Comparison of ENCODE assay signal across 11 mouse cellular contexts in the genomic region with DNA sequence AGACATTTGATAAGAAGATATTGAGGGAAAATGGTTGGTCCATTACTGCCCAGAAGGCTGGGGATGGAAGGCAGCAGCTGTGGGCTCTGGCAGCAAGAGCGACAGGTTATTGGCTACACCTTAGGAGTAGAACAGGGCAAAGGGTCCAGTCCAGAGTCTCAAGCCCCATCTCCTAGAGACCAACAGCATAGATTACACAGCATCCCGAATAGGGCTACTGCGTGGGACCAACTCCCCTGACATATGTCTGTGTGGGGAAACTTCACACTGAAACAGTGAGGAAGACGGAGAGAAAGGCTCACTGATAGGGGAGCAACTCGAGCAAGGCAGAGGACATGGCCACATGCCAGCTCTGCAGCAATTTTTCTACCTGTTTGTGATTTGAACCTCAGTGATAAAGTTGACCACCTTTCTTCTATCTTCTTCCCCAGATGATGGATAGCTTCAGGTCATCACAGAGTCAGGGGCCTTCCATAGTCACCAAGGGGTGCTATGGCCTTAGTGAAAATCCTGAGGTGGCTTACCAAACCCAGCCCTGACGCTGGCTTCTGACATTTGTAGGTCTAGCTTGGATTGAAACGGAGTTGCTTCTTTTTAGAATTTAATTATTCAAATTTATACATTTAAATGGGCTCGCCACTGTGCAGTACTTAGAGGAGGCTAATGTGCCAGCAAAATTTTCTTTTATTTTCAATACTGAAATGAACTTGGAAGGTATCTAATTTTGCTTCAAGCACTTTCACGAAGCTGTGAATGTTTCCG.
DNase-seq lines count a peak whose midpoint lies in the region; ATAC-seq and TF ChIP-seq lines count a peak whose summit lies in the region.
"Had no signal": no experiment of that assay in that cellular context is flagged by ENCODE, and none has a peak within 500 bp of the region (broad histone marks: within the 10 kb centered on the region; RNA-seq: fewer than 3 reads in every experiment).

No protein-coding gene starts in this region.

- no peak overlapping the region for H3K9ac ChIP-seq in forebrain, embryonic 13.5 days
- H3K9ac ChIP-seq in forebrain, embryonic 11.5 days (ENCODE audit: low read length): no peak overlapping the region
- H3K9ac ChIP-seq in limb, embryonic 14.5 days (ENCODE audit: low read depth, low read length, severe bottlenecking): no peak overlapping the region
- no peak overlapping the region for H3K9ac ChIP-seq in forebrain, postnatal 0 days
- H3K9ac ChIP-seq in neural tube, embryonic 15.5 days (replicated peaks): no peak overlapping the region
- no peak overlapping the region for H3K9ac ChIP-seq in intestine, embryonic 15.5 days
- H3K9ac ChIP-seq: limb, embryonic 13.5 days had no signal

- H3K27me3 ChIP-seq in forebrain, embryonic 13.5 days: no peaks in the 10 kb centered on the region
- H3K27me3 ChIP-seq in forebrain, embryonic 11.5 days (ENCODE audit: control insufficient read depth, insufficient read depth, low read length): no peaks in the 10 kb centered on the region
- H3K27me3 ChIP-seq in limb, embryonic 14.5 days (ENCODE audit: control insufficient read depth, insufficient read depth, low read length): no peaks in the 10 kb centered on the region
- H3K27me3 ChIP-seq in limb, embryonic 10.5 days (ENCODE audit: low read depth, poor library complexity, severe bottlenecking): no peaks in the 10 kb centered on the region
- no peaks in the 10 kb centered on the region for H3K27me3 ChIP-seq in forebrain, postnatal 0 days (ENCODE audit: insufficient read depth, low read length)
- no peaks in the 10 kb centered on the region for H3K27me3 ChIP-seq in neural tube, embryonic 15.5 days (replicated peaks)
- no peaks in the 10 kb centered on the region for H3K27me3 ChIP-seq in intestine, embryonic 15.5 days (replicated peaks)
- H3K27me3 ChIP-seq: limb, embryonic 13.5 days had no signal

- TF ChIP-seq POLR2A in limb, embryonic 14.5 days (IDR thresholded peaks at IDR 0.05; ENCODE audit: borderline replicate concordance, extremely low read depth, insufficient read depth, insufficient read length): no peak

- 0 out of 2 replicates have a peak overlapping the region, but pooled peaks have one; percentile 40 for H3K27ac ChIP-seq in forebrain, embryonic 13.5 days
- H3K27ac ChIP-seq in forebrain, embryonic 11.5 days (ENCODE audit: low read depth, low read length): no peak overlapping the region
- 0 out of 2 replicates have a peak overlapping the region, but pooled peaks have one; percentile 19 for H3K27ac ChIP-seq in limb, embryonic 14.5 days (replicated peaks; ENCODE audit: low read depth, low read length)
- no peak overlapping the region for H3K27ac ChIP-seq in limb, embryonic 10.5 days
- H3K27ac ChIP-seq in forebrain, postnatal 0 days (ENCODE audit: low read depth, low read length): peak overlapping the region; percentile 50; the same call in 1 of the 2 replicates
- H3K27ac ChIP-seq in neural tube, embryonic 15.5 days (replicated peaks): 0 out of 2 replicates have a peak overlapping the region, but pooled peaks have one; percentile 30
- H3K27ac ChIP-seq in intestine, embryonic 15.5 days: no peak overlapping the region
- H3K27ac ChIP-seq: limb, embryonic 13.5 days had no signal

- peak; percentile 82 for ATAC-seq in forebrain, embryonic 13.5 days
- no peak for ATAC-seq in forebrain, embryonic 11.5 days (replicated peaks; ENCODE audit: low FRiP score)
- no peak for ATAC-seq in limb, embryonic 14.5 days (ENCODE audit: low FRiP score, low read depth)
- no peak for ATAC-seq in forebrain, postnatal 0 days
- 0 out of 2 replicates have a peak, but pooled peaks have one; percentile 24 for ATAC-seq in neural tube, embryonic 15.5 days (ENCODE audit: low FRiP score)
- ATAC-seq in intestine, embryonic 15.5 days: no peak
- ATAC-seq: lung, postnatal 0 days had no signal

- H3K9me3 ChIP-seq in forebrain, embryonic 13.5 days (replicated peaks): no peaks in the 10 kb centered on the region
- no peaks in the 10 kb centered on the region for H3K9me3 ChIP-seq in forebrain, embryonic 11.5 days (ENCODE audit: control insufficient read depth, low read length)
- no peaks in the 10 kb centered on the region for H3K9me3 ChIP-seq in limb, embryonic 14.5 days (ENCODE audit: control insufficient read depth, low read length)
- no peaks in the 10 kb centered on the region for H3K9me3 ChIP-seq in limb, embryonic 10.5 days (replicated peaks)
- no peaks in the 10 kb centered on the region for H3K9me3 ChIP-seq in forebrain, postnatal 0 days (ENCODE audit: low read length)
- no peaks in the 10 kb centered on the region for H3K9me3 ChIP-seq in neural tube, embryonic 15.5 days (replicated peaks)
- no peaks in the 10 kb centered on the region for H3K9me3 ChIP-seq in intestine, embryonic 15.5 days
- H3K9me3 ChIP-seq: limb, embryonic 13.5 days had no signal

- H3K36me3 ChIP-seq in forebrain, embryonic 13.5 days (ENCODE audit: poor library complexity, severe bottlenecking): no peaks in the 10 kb centered on the region
- no peaks in the 10 kb centered on the region for H3K36me3 ChIP-seq in forebrain, embryonic 11.5 days (ENCODE audit: control insufficient read depth, insufficient read depth, low read length)
- no peaks in the 10 kb centered on the region for H3K36me3 ChIP-seq in limb, embryonic 14.5 days (ENCODE audit: control insufficient read depth, insufficient read depth, low read length)
- no peaks in the 10 kb centered on the region for H3K36me3 ChIP-seq in limb, embryonic 10.5 days
- no peaks in the 10 kb centered on the region for H3K36me3 ChIP-seq in forebrain, postnatal 0 days (ENCODE audit: insufficient read depth)
- no peaks in the 10 kb centered on the region for H3K36me3 ChIP-seq in neural tube, embryonic 15.5 days
- no peaks in the 10 kb centered on the region for H3K36me3 ChIP-seq in intestine, embryonic 15.5 days
- H3K36me3 ChIP-seq: limb, embryonic 13.5 days had no signal

- no peak overlapping the region for H3K4me3 ChIP-seq in forebrain, embryonic 13.5 days
- no peak overlapping the region for H3K4me3 ChIP-seq in forebrain, embryonic 11.5 days (ENCODE audit: low read depth, low read length)
- H3K4me3 ChIP-seq in limb, embryonic 14.5 days (replicated peaks; ENCODE audit: low read length): no peak overlapping the region
- H3K4me3 ChIP-seq in limb, embryonic 10.5 days: no peak overlapping the region
- no peak overlapping the region for H3K4me3 ChIP-seq in forebrain, postnatal 0 days (ENCODE audit: low read depth, low read length)
- H3K4me3 ChIP-seq in neural tube, embryonic 15.5 days (replicated peaks): no peak overlapping the region
- no peak overlapping the region for H3K4me3 ChIP-seq in intestine, embryonic 15.5 days (replicated peaks)
- H3K4me3 ChIP-seq: limb, embryonic 13.5 days; myocyte had no signal

- H3K4me1 ChIP-seq in forebrain, embryonic 13.5 days: peaks cover 11% of the 10 kb centered on the region
- no peaks in the 10 kb centered on the region for H3K4me1 ChIP-seq in forebrain, embryonic 11.5 days (replicated peaks; ENCODE audit: control insufficient read depth, insufficient read depth, low read length)
- H3K4me1 ChIP-seq in limb, embryonic 14.5 days (ENCODE audit: control insufficient read depth, insufficient read depth, low read length): no peaks in the 10 kb centered on the region
- H3K4me1 ChIP-seq in limb, embryonic 10.5 days: no peaks in the 10 kb centered on the region
- peaks cover 5% of the 10 kb centered on the region; the same call in 1 of the 2 replicates for H3K4me1 ChIP-seq in forebrain, postnatal 0 days (ENCODE audit: insufficient read depth)
- peaks cover 7% of the 10 kb centered on the region for H3K4me1 ChIP-seq in neural tube, embryonic 15.5 days
- H3K4me1 ChIP-seq in intestine, embryonic 15.5 days (replicated peaks): no peaks in the 10 kb centered on the region

- TF ChIP-seq CTCF in forebrain, postnatal 0 days (IDR thresholded peaks at IDR 0.05; ENCODE audit: low read depth): no peak

- WGBS in forebrain, embryonic 13.5 days: 64% methylated on average over 10 of the region's 10 CpGs
- WGBS in forebrain, embryonic 11.5 days: 88% methylated on average over 10 of the region's 10 CpGs
- WGBS in limb, embryonic 14.5 days: 76% methylated on average over 10 of the region's 10 CpGs
- 90% methylated on average over 10 of the region's 10 CpGs for WGBS in limb, embryonic 10.5 days
- 33% methylated on average over 10 of the region's 10 CpGs for WGBS in forebrain, postnatal 0 days
- WGBS in neural tube, embryonic 15.5 days: 65% methylated on average over 10 of the region's 10 CpGs
- WGBS in intestine, embryonic 15.5 days: 79% methylated on average over 10 of the region's 10 CpGs

- H3K4me2 ChIP-seq in forebrain, embryonic 13.5 days: no peak overlapping the region
- H3K4me2 ChIP-seq in forebrain, embryonic 11.5 days (ENCODE audit: low read depth, low read length, severe bottlenecking): no peak overlapping the region
- no peak overlapping the region for H3K4me2 ChIP-seq in limb, embryonic 14.5 days (replicated peaks; ENCODE audit: low read depth, low read length, severe bottlenecking)
- 0 out of 2 replicates have a peak overlapping the region, but pooled peaks have one; percentile 13 for H3K4me2 ChIP-seq in forebrain, postnatal 0 days (ENCODE audit: low read depth)
- H3K4me2 ChIP-seq in neural tube, embryonic 15.5 days: no peak overlapping the region
- no peak overlapping the region for H3K4me2 ChIP-seq in intestine, embryonic 15.5 days (replicated peaks)
- H3K4me2 ChIP-seq: limb, embryonic 13.5 days had no signal

- DNase-seq in forebrain, embryonic 11.5 days (ENCODE audit: low spot score): no peak
- DNase-seq in limb, embryonic 14.5 days (ENCODE audit: low spot score): no peak
- DNase-seq in limb, embryonic 10.5 days (ENCODE audit: low spot score): no peak
- no peak for DNase-seq in forebrain, postnatal 0 days
- no peak for DNase-seq in thymus, adult 18-20 months

Comparison
In these comparisons a context has a peak if more than half of its experiments do, and no peak if none do; other contexts are left out.
1. ATAC-seq: peak in forebrain, embryonic 13.5 days (single experiment) and neural tube, embryonic 15.5 days (single experiment); none in forebrain, embryonic 11.5 days (single experiment), limb, embryonic 14.5 days (single experiment), forebrain, postnatal 0 days (single experiment) and intestine, embryonic 15.5 days (single experiment).
2. H3K27ac ChIP-seq: peak in forebrain, embryonic 13.5 days (single experiment), limb, embryonic 14.5 days (single experiment), forebrain, postnatal 0 days (single experiment) and neural tube, embryonic 15.5 days (single experiment); none in forebrain, embryonic 11.5 days (single experiment), limb, embryonic 10.5 days (single experiment) and intestine, embryonic 15.5 days (single experiment).